Mouse (Mus musculus) forebrain, embryonic 12.5 days (tissue): ENCODE measurements around the gene Olfr820. TPM values are rescaled to one million over a fixed set of nuclear protein-coding genes. Genes with fewer than 3 reads are reported as not detected.

Experiments used
- polyA plus RNA-seq: library from polyadenylated mRNA; unstranded; fragments of >200 nt; fragmentation: Nextera tagmentation; extraction: Ambion mirVana; gene quantifications from 2 replicates; pipeline ENCODE4 v1.2.1, GENCODE M21; 2016

Olfr820 gene
- polyA plus RNA-seq, 1 experiment from 2014 or later: not detected

Other genes starting within 250 kb of the Olfr820 start
- gene Olfr808, start 247.1 kb upstream of the Olfr820 start, polyA plus RNA-seq: 0.06 TPM in 1 of 2 replicates, not detected in the other
- not detected in 2 replicates for gene Olfr809, start 238.0 kb upstream of the Olfr820 start, polyA plus RNA-seq
- not detected in 2 replicates for gene Olfr810, start 217.7 kb upstream of the Olfr820 start, polyA plus RNA-seq
- gene Olfr811, start 208.2 kb upstream of the Olfr820 start, polyA plus RNA-seq: not detected in 2 replicates
- gene Olfr812, start 166.5 kb upstream of the Olfr820 start, polyA plus RNA-seq: not detected in 2 replicates
- not detected in 2 replicates for gene Olfr813, start 157.3 kb upstream of the Olfr820 start, polyA plus RNA-seq
- gene Olfr814, start 132.8 kb upstream of the Olfr820 start, polyA plus RNA-seq: not detected in 2 replicates
- gene Olfr815, start 106.8 kb upstream of the Olfr820 start, polyA plus RNA-seq: not detected in 2 replicates
- gene Olfr816, start 97.0 kb upstream of the Olfr820 start, polyA plus RNA-seq: not detected in 2 replicates
- not detected in 2 replicates for gene Olfr818, start 63.5 kb upstream of the Olfr820 start, polyA plus RNA-seq
- not detected in 2 replicates for gene Olfr819, start 45.4 kb upstream of the Olfr820 start, polyA plus RNA-seq
- gene Olfr247, start 36.5 kb upstream of the Olfr820 start, polyA plus RNA-seq: not detected in 2 replicates
- gene Gm10310, start 27.6 kb upstream of the Olfr820 start, polyA plus RNA-seq: not detected in 2 replicates
- gene Olfr821, start 17.7 kb downstream of the Olfr820 start, polyA plus RNA-seq: not detected in 2 replicates
- not detected in 2 replicates for gene Olfr822, start 58.6 kb downstream of the Olfr820 start, polyA plus RNA-seq
- gene Olfr823, start 102.8 kb downstream of the Olfr820 start, polyA plus RNA-seq: not detected in 2 replicates
- not detected in 2 replicates for gene Olfr824, start 117.4 kb downstream of the Olfr820 start, polyA plus RNA-seq
- not detected in 2 replicates for gene Olfr825, start 154.1 kb downstream of the Olfr820 start, polyA plus RNA-seq
- gene Olfr826, start 171.6 kb downstream of the Olfr820 start, polyA plus RNA-seq: not detected in 2 replicates
- not detected in 2 replicates for gene Olfr827, start 201.8 kb downstream of the Olfr820 start, polyA plus RNA-seq